Mouse (Mus musculus) layer of hippocampus, adult 9-10 months (tissue): ENCODE measurements at regions not wholly inside any gene's neighbourhood (a gene's known extent, or its start where the extent isn't known, plus 50 kb on each side); places are given as distances from the start of the nearest gene placed in this dataset.

Experiments
- DNase-seq: peaks from one replicate; pipeline ENCODE4 v3.0.0; 2022; ENCODE audit warnings: low spot score

- no peak for DNase-seq
Measured at GRCm38 (mm10) chr1:57188796-57189319, 188.6 kb upstream of the 1700066M21Rik start.

- no peak for DNase-seq
Measured at GRCm38 (mm10) chr1:57201274-57201673, 176.1 kb upstream of the 1700066M21Rik start.

- no peak for DNase-seq
Measured at GRCm38 (mm10) chr1:57204331-57204730, 173.1 kb upstream of the 1700066M21Rik start.

DNA sequence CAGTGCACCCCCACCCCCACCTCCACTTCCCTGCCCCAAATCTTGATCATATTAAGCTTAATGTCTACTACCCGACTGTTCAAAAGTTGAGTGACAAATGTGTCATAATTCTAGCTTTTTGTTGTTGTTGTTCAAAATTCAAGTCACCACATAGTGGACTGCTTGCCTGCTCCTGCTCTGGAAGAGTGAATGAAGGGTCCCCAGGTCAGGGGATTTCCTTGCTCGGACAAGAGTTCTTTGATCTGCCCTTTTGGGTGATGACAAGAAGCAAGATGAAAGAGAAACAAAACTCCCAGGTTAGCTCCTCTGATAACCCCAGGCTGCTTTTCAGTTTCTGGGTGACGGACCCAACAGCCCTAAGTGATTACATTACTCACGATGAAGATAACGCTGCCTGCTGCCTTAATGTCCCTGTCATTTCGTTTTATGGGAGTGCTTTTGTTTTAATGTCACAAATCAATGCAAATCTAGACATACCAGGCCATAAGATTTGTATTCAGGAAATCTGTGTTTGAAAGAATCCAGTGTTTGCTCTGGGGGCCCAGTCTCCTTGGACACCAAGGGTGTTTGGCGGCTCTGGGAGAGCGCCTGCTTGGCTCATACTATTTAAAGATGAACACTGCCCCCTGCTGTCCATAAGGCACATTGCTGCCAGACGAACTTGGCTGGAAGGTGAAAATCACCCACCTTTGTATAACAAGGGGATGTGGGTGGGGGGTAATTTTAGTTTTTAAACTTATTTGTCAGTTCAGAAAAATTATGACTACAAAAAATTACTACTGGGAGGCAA lies 172.0 kb upstream of the 1700066M21Rik start:
- DNase-seq, result peak; percentile 85

DNA sequence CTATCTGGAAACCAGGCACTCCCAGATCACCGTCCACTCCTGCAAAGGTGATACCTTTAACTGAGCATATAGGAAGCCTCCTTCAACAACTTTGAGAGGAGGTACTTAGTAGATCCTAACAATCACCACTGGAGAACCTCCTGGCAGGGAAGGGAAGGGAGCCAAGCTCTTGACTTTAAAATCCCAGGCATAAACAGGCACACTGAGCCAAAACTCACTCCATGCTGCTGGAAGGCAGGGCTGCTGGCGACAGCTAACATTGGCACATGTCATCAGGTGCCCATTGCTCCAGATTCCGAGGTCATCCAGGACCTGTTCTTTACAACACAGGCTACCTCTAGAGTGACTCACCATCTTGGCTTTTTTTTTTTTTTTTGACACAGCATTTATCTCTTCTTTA lies 170.9 kb upstream of the 1700066M21Rik start:
- DNase-seq, result no peak

- DNase-seq, result no peak
Measured at GRCm38 (mm10) chr1:57206944-57207343, 170.5 kb upstream of the 1700066M21Rik start.

GRCm38 (mm10) chr1:57208415-57208814 lies 169.0 kb upstream of the 1700066M21Rik start:
- no peak for DNase-seq

- DNase-seq, result no peak
Measured at GRCm38 (mm10) chr1:57209281-57209680, 168.1 kb upstream of the 1700066M21Rik start.

DNA sequence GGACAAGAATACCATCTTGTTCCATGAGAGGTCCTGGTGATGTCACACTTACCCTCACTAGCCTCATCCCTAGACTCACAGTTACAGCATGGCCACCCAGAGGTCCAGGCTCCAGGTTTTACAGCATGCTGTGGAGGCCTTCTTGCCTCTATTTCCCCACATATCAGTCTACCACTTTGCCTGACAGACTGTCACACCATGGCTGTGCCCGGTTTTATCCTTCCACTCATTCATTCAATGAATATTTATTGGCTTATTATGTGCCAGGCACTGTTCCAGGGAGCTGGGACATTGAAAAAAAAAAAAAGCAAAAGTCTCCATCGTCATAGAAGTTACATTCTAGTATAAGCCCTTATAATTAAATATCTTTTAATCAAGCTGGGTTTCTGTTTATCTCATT lies 166.4 kb upstream of the 1700066M21Rik start:
- no peak for DNase-seq

- no peak for DNase-seq
Measured at GRCm38 (mm10) chr1:57213428-57213874, 164.0 kb upstream of the 1700066M21Rik start.

- DNase-seq, result no peak
Measured at GRCm38 (mm10) chr1:57214266-57214665, 163.2 kb upstream of the 1700066M21Rik start.

GRCm38 (mm10) chr1:57217656-57218055 lies 159.8 kb upstream of the 1700066M21Rik start:
- DNase-seq, result no peak

DNA sequence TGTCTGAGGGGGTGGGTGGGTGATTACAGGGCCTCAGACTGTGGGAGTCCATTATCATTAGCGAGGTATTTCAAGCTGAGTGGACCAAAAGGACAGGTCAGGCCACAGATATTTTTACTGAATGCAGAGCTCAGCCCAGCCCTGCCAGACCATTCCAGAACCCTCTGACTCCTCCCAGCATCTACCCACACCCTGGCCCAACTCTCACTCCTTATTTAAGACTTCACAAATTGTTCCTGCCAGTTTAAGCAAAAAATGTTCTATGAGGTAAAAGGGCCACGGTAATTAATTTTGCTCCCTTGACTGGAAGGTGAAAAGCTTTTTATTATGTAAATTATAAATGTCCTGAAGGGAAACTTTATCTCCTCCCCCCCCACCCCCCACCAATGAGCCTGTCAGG lies 159.3 kb upstream of the 1700066M21Rik start:
- DNase-seq, result no peak

DNA sequence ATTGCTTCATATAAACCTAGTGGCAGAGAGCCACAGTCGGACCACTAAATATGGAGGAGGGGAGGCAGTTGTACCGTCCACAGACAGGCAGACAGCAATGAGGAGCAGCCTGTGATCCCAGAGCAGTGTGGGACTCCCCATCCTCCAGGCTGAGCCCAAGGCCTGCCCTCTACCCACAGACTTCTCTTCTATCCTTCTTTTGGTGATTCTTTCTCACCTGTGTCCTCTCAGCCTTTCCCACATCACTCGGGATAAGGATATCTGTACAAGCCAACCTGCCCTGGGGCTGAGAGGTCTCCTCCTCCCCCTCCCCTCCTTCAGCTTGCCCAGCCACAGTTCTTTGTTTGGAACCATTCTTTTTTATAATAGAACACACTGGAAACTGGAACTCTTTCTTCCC lies 158.8 kb upstream of the 1700066M21Rik start:
- no peak for DNase-seq

DNA sequence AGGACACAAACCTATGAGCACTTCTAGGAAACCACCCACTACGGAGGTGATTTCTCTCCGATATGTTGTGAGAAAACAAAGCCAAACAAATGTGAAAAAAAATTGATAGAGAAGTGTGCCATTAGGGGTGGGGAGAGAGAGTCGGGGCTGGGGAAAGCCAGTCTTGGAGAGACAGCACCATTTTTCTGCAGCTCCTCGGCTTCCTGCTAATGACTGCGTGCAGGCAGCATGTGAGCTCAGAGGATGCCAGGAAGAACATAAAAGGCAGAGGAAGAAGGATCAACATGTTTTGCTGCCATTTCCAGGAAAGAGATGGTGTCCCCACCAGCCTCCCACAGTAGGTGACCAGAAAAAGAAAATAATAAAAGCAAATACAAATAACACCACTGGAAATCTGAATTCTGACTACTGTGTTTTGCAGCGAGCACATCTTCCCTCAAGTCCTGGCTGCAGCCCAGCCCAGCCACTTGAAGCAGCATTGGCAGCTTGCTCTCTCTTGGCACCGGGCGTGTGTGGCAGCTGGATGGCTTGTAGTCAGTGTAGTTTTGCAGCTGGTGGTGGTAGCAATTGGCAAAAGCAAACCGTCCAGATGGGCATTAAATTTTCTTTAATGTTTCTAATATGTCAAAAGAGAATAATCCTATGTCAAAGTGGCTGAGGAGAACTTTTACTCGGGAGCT lies 152.9 kb upstream of the 1700066M21Rik start:
- DNase-seq, result peak; percentile 45

GRCm38 (mm10) chr1:57243607-57244408 lies 133.6 kb upstream of the 1700066M21Rik start:
- no peak for DNase-seq

DNA sequence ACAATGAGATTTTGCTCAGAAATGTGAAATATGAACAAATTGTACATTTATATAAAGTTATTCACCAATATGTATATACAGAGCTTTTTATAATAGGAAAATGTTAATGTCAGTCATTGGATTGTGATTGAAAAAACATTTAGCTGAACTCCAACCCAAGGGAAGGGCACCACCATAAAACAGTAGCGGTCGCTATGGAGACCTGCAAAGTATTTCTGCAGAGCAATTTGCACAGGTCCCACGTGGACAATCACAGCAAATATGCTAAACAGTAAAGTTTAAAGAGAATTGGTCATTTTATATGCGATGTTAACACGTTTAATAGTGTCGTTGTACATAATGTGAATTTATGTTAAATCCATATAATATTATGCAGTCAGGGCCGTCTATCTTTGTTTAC lies 117.8 kb upstream of the 1700066M21Rik start:
- no peak for DNase-seq

GRCm38 (mm10) chr1:57265012-57265760 lies 112.2 kb upstream of the 1700066M21Rik start:
- DNase-seq, result no peak

- no peak for DNase-seq
Measured at GRCm38 (mm10) chr1:57266695-57267094, 110.7 kb upstream of the 1700066M21Rik start.

- DNase-seq, result no peak
Measured at GRCm38 (mm10) chr1:57267851-57268250, 109.6 kb upstream of the 1700066M21Rik start.

- DNase-seq, result peak; percentile 63
Measured at GRCm38 (mm10) chr1:57269679-57270354, 107.6 kb upstream of the 1700066M21Rik start.
